Mouse (Mus musculus) CH12.LX (cell line): ENCODE results near the gene Pilra. TPM values are rescaled to one million over a fixed set of nuclear protein-coding genes. Genes with fewer than 3 reads are reported as not detected.

Experiments
- BHLHE40 ChIP-seq: IDR thresholded peaks from 2 replicates; pipeline ENCODE4 v1.6.1; 2011; ENCODE audit warnings: mild to moderate bottlenecking, low read depth, low read length, improper control_type of control experiment
- CHD2 ChIP-seq: IDR thresholded peaks from 2 replicates; pipeline ENCODE4 v1.6.1; 2011; ENCODE audit warnings: low read length, improper control_type of control experiment
- ETS1 ChIP-seq: conservative IDR thresholded peaks from 2 replicates; pipeline ENCODE4 v1.6.1; 2012; ENCODE audit warnings: low read depth, mild to moderate bottlenecking, inconsistent platforms, low read length, improper control_type of control experiment, moderate library complexity
- HCFC1 ChIP-seq: IDR thresholded peaks from 2 replicates; pipeline ENCODE4 v1.6.1; 2012; ENCODE audit warnings: low read depth, mild to moderate bottlenecking, inconsistent platforms, low read length, improper control_type of control experiment
- KAT2A ChIP-seq: IDR thresholded peaks from 2 replicates; pipeline ENCODE4 v1.6.1; 2012; ENCODE audit warnings: low read length, improper control_type of control experiment, inconsistent platforms; ENCODE audit not compliant: insufficient replicate concordance
- MAFK ChIP-seq: IDR thresholded peaks from 2 replicates; pipeline ENCODE4 v1.6.1; 2011; ENCODE audit warnings: low read length, improper control_type of control experiment; ENCODE audit not compliant: insufficient replicate concordance
- MAX ChIP-seq: IDR thresholded peaks from 2 replicates; pipeline ENCODE4 v1.6.1; 2011; ENCODE audit warnings: low read length, improper control_type of control experiment
- MAZ ChIP-seq: IDR thresholded peaks from 2 replicates; pipeline ENCODE4 v1.6.1; 2012; ENCODE audit warnings: low read depth, mild to moderate bottlenecking, inconsistent platforms, low read length, improper control_type of control experiment, moderate library complexity
- MEF2A ChIP-seq: IDR thresholded peaks from 2 replicates; pipeline ENCODE4 v1.6.1; 2014; ENCODE audit warnings: low read depth, mild to moderate bottlenecking, inconsistent platforms, low read length, improper control_type of control experiment, borderline replicate concordance
- MXI1 ChIP-seq: IDR thresholded peaks from 2 replicates; pipeline ENCODE4 v1.6.1; 2011; ENCODE audit warnings: mild to moderate bottlenecking, low read depth, low read length, improper control_type of control experiment
- MYC ChIP-seq: IDR thresholded peaks from 2 replicates; pipeline ENCODE4 v1.6.1; 2011; ENCODE audit warnings: low read depth, mild to moderate bottlenecking, improper control_type of control experiment, low read length
- NELFE ChIP-seq: IDR thresholded peaks from 2 replicates; pipeline ENCODE4 v1.6.1; 2011; ENCODE audit warnings: low read depth, low read length, improper control_type of control experiment
- NRF1 ChIP-seq: IDR thresholded peaks from 2 replicates; pipeline ENCODE4 v1.6.1; 2014; ENCODE audit warnings: low read depth, mild to moderate bottlenecking, inconsistent platforms, low read length, improper control_type of control experiment, moderate library complexity
- PAX5 ChIP-seq: IDR thresholded peaks from 2 replicates; pipeline ENCODE4 v1.6.1; 2012; ENCODE audit warnings: low read length, inconsistent platforms, mixed read lengths
- POLR2A ChIP-seq: IDR thresholded peaks from 2 replicates; pipeline ENCODE4 v1.6.1; 2011; ENCODE audit warnings: low read depth, mild to moderate bottlenecking, improper control_type of control experiment, low read length
- RAD21 ChIP-seq: IDR thresholded peaks from 2 replicates; pipeline ENCODE4 v1.6.1; 2011; ENCODE audit warnings: low read depth, mild to moderate bottlenecking, low read length, improper control_type of control experiment, moderate library complexity
- RCOR1 ChIP-seq: conservative IDR thresholded peaks from 2 replicates; pipeline ENCODE4 v1.6.1; 2012; ENCODE audit warnings: low read depth, mild to moderate bottlenecking, inconsistent platforms, low read length, improper control_type of control experiment
- SIN3A ChIP-seq: IDR thresholded peaks from 2 replicates; pipeline ENCODE4 v1.6.1; 2012; ENCODE audit warnings: low read length, improper control_type of control experiment, inconsistent platforms
- TBP ChIP-seq: conservative IDR thresholded peaks from 2 replicates; pipeline ENCODE4 v1.6.1; 2011; ENCODE audit warnings: low read depth, low read length, improper control_type of control experiment
- UBTF ChIP-seq: IDR thresholded peaks from 2 replicates; pipeline ENCODE4 v1.6.1; 2012; ENCODE audit warnings: low read depth, mild to moderate bottlenecking, inconsistent platforms, low read length, improper control_type of control experiment, moderate library complexity
- USF2 ChIP-seq: conservative IDR thresholded peaks from 2 replicates; pipeline ENCODE4 v1.6.1; 2011; ENCODE audit warnings: low read depth, low read length, improper control_type of control experiment
- ZC3H11A ChIP-seq: IDR thresholded peaks from 2 replicates; pipeline ENCODE4 v1.6.1; 2012; ENCODE audit warnings: low read depth, mild to moderate bottlenecking, inconsistent platforms, low read length, improper control_type of control experiment
- ZNF384 ChIP-seq: IDR thresholded peaks from 2 replicates; pipeline ENCODE4 v1.6.1; 2012; ENCODE audit warnings: low read depth, low read length, improper control_type of control experiment, inconsistent platforms
- polyA plus RNA-seq: library from polyadenylated mRNA; unstranded; fragments of >175 nt; gene quantifications from 2 replicates; pipeline ENCODE4 v1.2.1, GENCODE M21; 2012; ENCODE audit warnings: low read depth; ENCODE audit not compliant: insufficient read length
- total RNA-seq, 2 experiments: library from RNA; depleted of rRNA; stranded (reverse); fragments of 300-350 nt in 1 of 2; fragments of >200 nt in 1 of 2; gene quantifications; 2 replicates each; pipeline ENCODE4 v1.2.3; 2012 to 2014

Pilra gene
- total and polyA plus RNA-seq, 3 experiments = 0.08 to 0.66 TPM; not detected in 1

DNA sequence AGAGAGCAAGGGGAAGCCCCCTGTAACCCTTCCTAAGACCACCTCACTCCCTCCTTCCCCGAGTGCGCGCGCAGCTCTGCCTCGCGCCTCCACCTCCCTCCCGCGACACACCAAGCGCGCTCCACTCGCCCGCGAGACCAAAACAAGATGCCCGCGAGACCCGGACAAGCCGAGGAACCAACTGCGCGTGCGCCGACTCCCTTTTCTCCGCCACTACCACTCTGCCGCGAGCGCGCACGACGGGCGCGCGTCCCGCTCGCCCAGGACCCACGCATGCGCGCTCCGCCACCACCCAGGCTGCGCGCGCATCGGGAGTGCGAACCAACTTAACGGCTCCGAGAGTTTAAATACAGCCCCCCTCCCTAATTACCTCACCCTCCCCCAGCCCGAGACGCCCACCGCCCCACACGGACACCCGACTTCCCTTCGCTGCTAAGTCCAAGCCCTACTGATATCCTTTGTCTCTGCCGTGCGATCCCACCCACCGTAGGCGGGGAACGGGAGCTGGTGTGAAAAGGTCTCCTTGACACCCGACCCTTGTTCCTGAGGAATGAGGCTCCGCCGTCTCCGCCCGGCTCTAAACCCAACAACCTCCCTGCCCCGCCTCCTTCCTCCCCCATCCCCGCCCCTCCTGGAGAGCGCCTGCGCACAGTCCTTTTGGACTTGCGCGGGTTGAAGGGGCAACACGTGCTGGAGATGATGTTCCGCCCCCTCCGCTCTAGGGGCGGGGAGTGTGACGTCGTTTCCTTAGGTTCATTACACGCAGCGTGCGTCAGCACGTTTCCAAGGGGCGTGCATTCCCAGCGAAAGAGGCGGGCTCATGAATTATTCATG lies 49.8 kb downstream of the Pilra start (continued):
- TF ChIP-seq MAX = peak; percentile 96
- no peak for TF ChIP-seq ZC3H11A
- peak; percentile 72 for TF ChIP-seq HCFC1
- TF ChIP-seq SIN3A = peak; percentile 69; the same call in 1 of the 2 replicates
- no peak for TF ChIP-seq ZNF384
- peak; percentile 54 for TF ChIP-seq ETS1
- 0 out of 2 replicates have a peak, but pooled peaks have one; percentile 45 for TF ChIP-seq KAT2A
- peak; percentile 95 for TF ChIP-seq MYC
- no peak for TF ChIP-seq UBTF
- no peak for TF ChIP-seq RAD21
- no peak; the same call in 1 of the 2 replicates for TF ChIP-seq MEF2A
- TF ChIP-seq POLR2A = peak; percentile 98
- no peak for TF ChIP-seq MAFK
- peak; percentile 67; the same call in 1 of the 2 replicates for TF ChIP-seq MAZ
- TF ChIP-seq TBP = peak; percentile 80; the same call in 1 of the 2 replicates
- peak; percentile 88 for TF ChIP-seq MXI1
- TF ChIP-seq NELFE = peak; percentile 95
- peak; percentile 91 for TF ChIP-seq CHD2
- peak; percentile 86 for TF ChIP-seq NRF1
- TF ChIP-seq RCOR1 = no peak; the same call in 1 of the 2 replicates
- no peak for TF ChIP-seq PAX5
- TF ChIP-seq USF2 = peak; percentile 48; the same call in 1 of the 2 replicates
- TF ChIP-seq BHLHE40 = peak; percentile 99
- TF ChIP-seq, all 38 proteins: peak for 22
